Mouse (Mus musculus) hindbrain, embryonic 11.5 days (tissue): ENCODE results near the gene Galnt15. TPM values are rescaled to one million over a fixed set of nuclear protein-coding genes. Genes with fewer than 3 reads are reported as not detected.

Experiments used
- ATAC-seq: fragments of 200-750 bp; cut with Nextera tagmentation; 2 replicates; pipeline ENCODE4 v1.8.0; 2017; ENCODE audit warnings: mild to moderate bottlenecking, moderate TSS enrichment, moderate library complexity; ENCODE audit not compliant: low FRiP score
- DNase-seq: peaks from one replicate; pipeline ENCODE4 v3.0.0-alpha.2; 2015; ENCODE audit warnings: low spot score
- H3K27ac ChIP-seq: fragments of 300-500 bp; sonication (generic); 2 replicates; pipeline ENCODE4 v1.5.1; 2014; ENCODE audit warnings: mild to moderate bottlenecking, low read depth, low read length
- H3K27me3 ChIP-seq: fragments of 300-500 bp; sonication (generic); 2 replicates; pipeline ENCODE4 v1.6.1; 2014; ENCODE audit warnings: mild to moderate bottlenecking, low read length, moderate library complexity, mixed read lengths; ENCODE audit not compliant: control insufficient read depth, insufficient read depth
- H3K36me3 ChIP-seq: fragments of 300-500 bp; sonication (generic); 2 replicates; pipeline ENCODE4 v1.6.1; 2014; ENCODE audit warnings: mild to moderate bottlenecking, low read length, moderate library complexity, mixed read lengths; ENCODE audit not compliant: control insufficient read depth, insufficient read depth
- H3K4me1 ChIP-seq: fragments of 300-500 bp; sonication (generic); replicated peaks from 2 replicates; pipeline ENCODE4 v1.6.1; 2014; ENCODE audit warnings: low read length, mixed read lengths; ENCODE audit not compliant: control insufficient read depth, insufficient read depth
- H3K4me2 ChIP-seq: fragments of 300-500 bp; sonication (generic); replicated peaks from 2 replicates; pipeline ENCODE4 v1.6.1; 2014; ENCODE audit warnings: mild to moderate bottlenecking, low read depth, low read length
- H3K4me3 ChIP-seq: fragments of 300-500 bp; sonication (generic); 2 replicates; pipeline ENCODE4 v1.5.1; 2014; ENCODE audit warnings: low read depth, low read length
- H3K9ac ChIP-seq: fragments of 300-500 bp; sonication (generic); 2 replicates; pipeline ENCODE4 v1.6.1; 2014; ENCODE audit warnings: low read depth, low read length
- H3K9me3 ChIP-seq: fragments of 300-500 bp; sonication (generic); 2 replicates; pipeline ENCODE4 v1.6.1; 2016; ENCODE audit warnings: low read length; ENCODE audit not compliant: control insufficient read depth
- WGBS: fragments of 180-500 bp; shearing (Covaris S2); extraction: QIAGEN DNeasy Blood & Tissue Kit; methylation state at CpG from one replicate; pipeline ENCODE4 v1.1.7; 2014; 5-methylcytosine and 5-hydroxymethylcytosine counted together
- polyA plus RNA-seq: library from polyadenylated mRNA; unstranded; fragments of >200 nt; fragmentation: Nextera tagmentation; extraction: Ambion mirVana; gene quantifications from 2 replicates; pipeline ENCODE4 v1.2.1, GENCODE M21; 2014

The Galnt15 gene
- polyA plus RNA-seq, 1 experiment from 2014 or later, result 0.23 TPM

DNA sequence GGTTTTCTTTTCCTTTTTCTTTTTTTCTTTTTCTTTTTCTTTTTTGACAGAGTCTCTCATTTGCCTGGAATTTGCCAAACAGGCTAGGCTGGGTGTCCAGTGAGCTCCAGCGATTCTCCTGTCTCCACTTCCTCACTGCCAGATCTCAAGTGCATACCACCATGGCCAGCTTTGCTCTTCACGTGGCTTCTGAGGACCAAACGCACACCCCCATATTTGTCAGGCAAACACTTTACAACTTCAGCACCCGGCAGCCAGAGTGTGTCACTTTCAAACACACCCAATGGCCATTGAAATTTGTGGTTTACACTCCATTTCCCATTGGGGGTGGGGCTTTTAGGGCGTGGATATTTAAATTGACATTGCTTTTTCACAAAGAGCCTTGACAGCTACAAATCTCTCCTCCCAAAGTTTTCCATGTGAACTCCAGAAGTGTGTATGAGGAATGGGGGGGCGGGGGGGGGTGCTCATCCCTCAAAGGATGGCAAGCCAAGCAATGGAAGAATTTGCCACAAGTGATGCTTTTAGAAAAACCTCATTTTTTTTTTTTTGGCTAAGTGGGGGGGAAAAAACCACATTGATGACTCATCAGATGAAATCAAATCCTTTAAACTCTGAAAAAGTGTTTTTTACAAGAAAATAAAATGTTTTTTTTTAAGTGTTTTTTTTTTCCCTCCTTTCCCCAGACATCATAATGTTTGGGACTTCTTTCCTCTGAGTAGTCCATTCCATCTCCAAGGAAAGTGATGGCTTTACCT, 17.1 kb upstream of the Galnt15 start:
- ATAC-seq, result no peak
- H3K27ac ChIP-seq, result no peak overlapping the region
- 67% methylated on average over 6 of the region's 6 CpGs for WGBS
- H3K36me3 ChIP-seq, result no peaks in the 10 kb centered on the region
- no peak overlapping the region for H3K9ac ChIP-seq
- no peaks in the 10 kb centered on the region for H3K27me3 ChIP-seq
- H3K4me3 ChIP-seq, result no peak overlapping the region
- no peak overlapping the region for H3K4me2 ChIP-seq
- no peak for DNase-seq
- H3K9me3 ChIP-seq, result no peaks in the 10 kb centered on the region
- H3K4me1 ChIP-seq, result no peaks in the 10 kb centered on the region

DNA sequence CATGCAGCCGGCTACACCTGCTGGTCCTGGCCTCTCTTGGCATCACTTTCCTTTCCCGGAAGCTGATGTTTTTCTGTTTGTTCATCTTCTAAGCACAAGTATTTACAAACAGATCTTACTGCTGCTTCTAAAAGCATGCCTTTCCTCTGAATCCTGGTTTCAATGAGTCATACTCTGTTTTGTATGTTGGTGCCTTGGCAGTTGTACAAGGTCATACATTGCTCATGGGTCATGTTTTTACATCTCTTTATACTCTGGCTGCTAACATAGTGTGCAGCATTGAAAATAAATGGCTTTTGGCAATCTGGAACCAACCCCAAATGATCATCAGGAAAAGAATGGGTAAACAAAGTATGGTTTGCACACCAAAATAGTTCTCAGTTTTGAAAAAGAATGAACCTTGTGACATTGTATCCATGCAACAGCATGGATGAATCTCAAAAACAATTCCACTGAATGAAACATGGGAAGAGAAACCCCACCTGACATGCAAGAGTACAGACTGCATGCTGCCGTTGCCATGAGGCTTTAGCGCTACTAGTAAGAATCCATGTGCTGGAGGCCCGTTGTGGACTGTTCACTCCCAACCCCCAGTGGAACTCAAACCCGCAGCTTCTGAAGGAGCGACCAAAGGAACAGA, 13.5 kb upstream of the Galnt15 start:
- no peak overlapping the region for H3K4me3 ChIP-seq
- no peaks in the 10 kb centered on the region for H3K36me3 ChIP-seq
- H3K9ac ChIP-seq, result no peak overlapping the region
- no peak overlapping the region for H3K27ac ChIP-seq
- 92% methylated on average over 7 of the region's 7 CpGs for WGBS
- no peaks in the 10 kb centered on the region for H3K9me3 ChIP-seq
- ATAC-seq, result no peak
- no peak overlapping the region for H3K4me2 ChIP-seq
- no peaks in the 10 kb centered on the region for H3K27me3 ChIP-seq
- no peak for DNase-seq
- H3K4me1 ChIP-seq, result no peaks in the 10 kb centered on the region

DNA sequence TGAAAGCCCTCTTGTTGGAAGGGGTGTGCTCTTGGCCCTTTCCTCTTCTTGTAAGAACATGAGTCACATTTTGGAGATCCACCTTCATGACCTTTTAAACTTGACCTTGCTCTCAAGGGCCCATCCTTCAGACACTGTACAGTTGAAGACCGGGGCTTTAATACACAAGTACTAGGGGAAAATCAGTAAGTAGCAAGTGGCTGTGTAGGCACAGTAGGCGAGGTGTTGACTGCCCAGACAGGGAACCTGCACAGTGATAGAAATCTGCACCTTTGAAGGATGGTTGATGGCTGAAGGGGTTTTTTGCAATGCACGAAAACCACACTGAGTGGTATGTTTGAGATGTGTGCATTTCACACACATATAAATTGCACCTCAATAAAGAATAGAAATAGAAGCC, 12.3 kb upstream of the Galnt15 start:
- Histone ChIP-seq H3K27me3 (no peaks in the 10 kb centered on the region), H3K4me1 (no peaks in the 10 kb centered on the region), H3K27ac (no peak overlapping the region), H3K9ac (no peak overlapping the region), H3K4me3 (no peak overlapping the region), H3K4me2 (no peak overlapping the region), H3K9me3 (no peaks in the 10 kb centered on the region), H3K36me3 (no peaks in the 10 kb centered on the region)
- no peak for DNase-seq
- WGBS, result 92% methylated on average over 3 of the region's 3 CpGs
- no peak for ATAC-seq

DNA sequence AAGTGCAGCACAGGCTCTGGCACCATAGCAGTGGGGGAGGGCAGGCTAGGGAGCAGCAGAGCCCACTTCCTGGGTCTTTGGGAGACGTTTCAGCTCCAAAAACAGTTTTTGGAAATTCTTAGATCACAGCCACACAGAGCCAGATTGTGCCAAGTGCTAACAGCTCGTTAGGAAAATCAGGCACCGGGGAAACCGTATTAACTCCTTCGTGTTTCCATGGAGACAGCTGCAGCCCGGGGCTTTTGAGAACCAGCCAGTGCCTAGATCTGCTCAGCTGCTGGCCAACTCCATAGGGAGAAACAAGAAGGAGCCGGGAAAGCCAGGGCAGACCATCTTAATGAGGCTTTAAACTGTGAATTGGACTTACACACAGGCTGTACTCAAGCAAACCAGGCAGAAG, 11.9 kb upstream of the Galnt15 start:
- DNase-seq (peak; percentile 66), ATAC-seq (peak; percentile 75)
- Histone ChIP-seq H3K36me3 (no peaks in the 10 kb centered on the region), H3K27ac (peak overlapping the region; percentile 37; the same call in 1 of the 2 replicates), H3K9me3 (no peaks in the 10 kb centered on the region), H3K4me1 (no peaks in the 10 kb centered on the region), H3K9ac (no peak overlapping the region), H3K4me2 (no peak overlapping the region), H3K4me3 (no peak overlapping the region), H3K27me3 (no peaks in the 10 kb centered on the region)
- 13% methylated on average over 7 of the region's 7 CpGs for WGBS

DNA sequence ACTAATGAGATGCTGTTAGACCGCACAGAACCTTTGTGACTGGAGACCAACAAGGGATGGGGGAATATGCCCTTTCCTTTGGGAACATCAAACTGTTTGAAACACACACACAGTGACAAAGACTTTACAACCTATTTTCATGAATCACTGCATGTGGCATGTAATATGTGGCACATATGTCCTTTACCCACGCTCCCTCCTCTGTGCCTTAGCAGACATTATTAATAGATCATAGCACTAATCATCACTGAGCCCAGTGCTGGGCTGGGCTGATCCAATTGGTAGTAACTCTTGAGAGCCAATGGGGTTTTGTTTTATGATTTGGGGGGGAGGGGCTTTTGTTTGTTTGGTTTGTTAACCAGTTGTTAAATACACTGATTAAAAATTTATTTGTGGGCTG, 11.3 kb upstream of the Galnt15 start:
- 71% methylated on average over 2 of the region's 2 CpGs for WGBS
- ATAC-seq, result peak; percentile 7; the same call in 1 of the 2 replicates

DNA sequence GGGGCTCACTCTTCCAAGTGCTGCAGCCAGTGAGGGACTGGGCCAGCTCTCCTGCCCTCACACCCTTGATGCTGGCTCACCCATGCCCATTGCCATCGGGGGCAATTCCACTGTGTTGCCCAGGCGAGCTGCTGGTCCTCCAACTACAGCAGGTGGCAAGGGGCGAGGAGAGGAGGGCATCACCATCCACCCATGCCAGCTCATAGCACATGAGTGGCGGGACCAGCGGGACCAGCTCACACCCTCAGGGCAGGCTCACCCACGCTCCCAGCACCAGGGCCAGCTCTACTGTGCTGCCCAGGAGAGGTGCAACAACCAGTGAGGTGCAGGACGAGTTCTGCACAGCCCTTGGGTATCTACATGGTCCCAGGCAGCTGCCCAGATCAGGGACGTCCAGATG, 9.7 kb upstream of the Galnt15 start:
- Histone ChIP-seq H3K4me3 (no peak overlapping the region), H3K4me2 (no peak overlapping the region), H3K27ac (no peak overlapping the region), H3K27me3 (no peaks in the 10 kb centered on the region), H3K36me3 (no peaks in the 10 kb centered on the region), H3K9ac (no peak overlapping the region), H3K9me3 (no peaks in the 10 kb centered on the region), H3K4me1 (no peaks in the 10 kb centered on the region)
- WGBS, result 80% methylated on average over 8 of the region's 8 CpGs
- no peak for ATAC-seq
- DNase-seq, result no peak

More for the DNA sequence above, 11.3 kb upstream of the Galnt15 start:
- H3K36me3 ChIP-seq, result no peaks in the 10 kb centered on the region
- DNase-seq, result no peak
- no peaks in the 10 kb centered on the region for H3K9me3 ChIP-seq
- H3K4me3 ChIP-seq, result no peak overlapping the region
- no peak overlapping the region for H3K9ac ChIP-seq
- no peak overlapping the region for H3K4me2 ChIP-seq
- no peaks in the 10 kb centered on the region for H3K27me3 ChIP-seq
- H3K4me1 ChIP-seq, result no peaks in the 10 kb centered on the region
- H3K27ac ChIP-seq, result peak overlapping the region; percentile 37; the same call in 1 of the 2 replicates

DNA sequence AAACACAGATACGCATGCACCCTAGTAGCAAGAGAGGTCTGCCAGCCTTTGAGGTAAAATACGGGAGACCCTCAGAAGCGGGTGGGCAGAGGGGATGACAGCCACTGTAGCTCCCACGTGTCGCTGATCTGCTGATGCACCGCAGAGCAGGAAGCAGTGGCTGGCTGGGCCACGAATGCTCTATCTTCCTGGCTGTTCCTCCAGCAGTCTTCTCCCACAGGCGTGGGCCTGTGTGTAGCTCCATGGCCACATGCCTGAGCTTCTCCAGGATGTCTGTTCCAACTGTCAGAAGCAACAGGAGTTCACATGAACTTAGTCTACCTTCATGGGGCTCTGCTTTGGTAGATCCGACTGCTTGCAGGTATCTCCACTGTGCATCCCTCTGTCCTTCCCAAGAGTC, 6.8 kb upstream of the Galnt15 start:
- 63% methylated on average over 9 of the region's 9 CpGs for WGBS
- H3K27ac ChIP-seq, result no peak overlapping the region
- ATAC-seq (no peak), DNase-seq (no peak)
- no peaks in the 10 kb centered on the region for H3K9me3 ChIP-seq
- no peak overlapping the region for H3K9ac ChIP-seq
- H3K4me3 ChIP-seq, result no peak overlapping the region
- no peaks in the 10 kb centered on the region for H3K36me3 ChIP-seq
- H3K27me3 ChIP-seq, result no peaks in the 10 kb centered on the region
- H3K4me1 ChIP-seq, result no peaks in the 10 kb centered on the region
- H3K4me2 ChIP-seq, result no peak overlapping the region

DNA sequence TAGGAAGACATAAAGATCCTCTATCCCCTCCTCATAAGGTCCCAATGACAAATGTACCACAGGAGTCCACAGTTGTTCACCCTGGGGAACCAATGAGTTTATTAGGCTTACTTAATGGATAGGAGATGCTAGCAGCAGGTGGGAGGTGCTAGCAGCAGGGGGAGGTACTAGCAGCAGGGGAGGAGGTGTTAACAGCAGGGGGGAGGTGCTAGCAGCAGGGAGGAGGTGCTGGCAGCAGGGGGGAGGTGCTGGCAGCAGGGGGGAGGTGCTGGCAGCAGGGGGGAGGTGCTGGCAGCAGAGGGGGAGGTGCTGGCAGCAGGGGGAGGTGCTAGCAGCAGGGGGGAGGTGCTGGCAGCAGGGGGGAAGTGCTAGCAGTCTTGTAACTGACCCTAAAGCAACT, 6.3 kb upstream of the Galnt15 start:
- Histone ChIP-seq H3K4me1 (no peaks in the 10 kb centered on the region), H3K27ac (no peak overlapping the region), H3K9ac (no peak overlapping the region), H3K27me3 (no peaks in the 10 kb centered on the region), H3K9me3 (no peaks in the 10 kb centered on the region), H3K36me3 (no peaks in the 10 kb centered on the region), H3K4me2 (no peak overlapping the region), H3K4me3 (no peak overlapping the region)
- DNase-seq (no peak), ATAC-seq (no peak)

DNA sequence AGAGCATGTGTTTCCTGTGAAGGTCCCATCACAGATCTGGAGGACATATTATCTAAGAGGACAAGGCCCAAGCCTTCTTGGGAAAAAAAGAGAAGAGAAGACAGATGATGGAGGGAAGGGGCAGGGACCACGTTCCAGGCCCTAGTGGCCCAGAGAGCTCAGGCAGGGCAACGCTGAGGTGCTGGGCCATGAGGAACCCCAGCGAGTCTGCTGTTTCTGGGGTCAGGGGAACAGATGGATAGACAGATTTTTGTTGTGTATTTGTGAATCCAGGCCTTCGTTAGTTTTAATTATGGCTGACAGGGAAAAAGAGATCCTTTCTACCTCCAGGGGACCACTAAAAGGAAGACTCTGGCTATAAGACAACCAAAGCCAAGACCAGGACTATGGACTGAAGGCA, 4.9 kb upstream of the Galnt15 start:
- DNase-seq (no peak), ATAC-seq (no peak)
- Histone ChIP-seq H3K9me3 (no peaks in the 10 kb centered on the region), H3K36me3 (no peaks in the 10 kb centered on the region), H3K4me3 (no peak overlapping the region), H3K9ac (no peak overlapping the region), H3K27me3 (no peaks in the 10 kb centered on the region), H3K4me1 (no peaks in the 10 kb centered on the region), H3K27ac (no peak overlapping the region), H3K4me2 (no peak overlapping the region)
- 97% methylated on average over 4 of the region's 4 CpGs for WGBS
